Mouse (Mus musculus): ENCODE measurements around the gene Hdgfl2. TPM values are rescaled to one million over a fixed set of nuclear protein-coding genes. Genes with fewer than 3 reads are reported as not detected.

Gene Hdgfl2
- total RNA-seq (2023), result 10 to 100 TPM; 48.3 to 48.7 TPM

GRCm38 (mm10) chr17:56078880-56079795 is at the start of gene Hdgfl2:
Gene Hdgfl2, plus strand, starts transcription at chr17:56079634.

GRCm38 (mm10) chr17:56036176-56036900 is 43.1 kb upstream of the Hdgfl2 start, which contains the start of gene Sh3gl1:
Gene Sh3gl1, minus strand, starts transcription at chr17:56036635.

GRCm38 (mm10) chr17:56040030-56040856 is 39.2 kb upstream of the Hdgfl2 start, which contains the start of gene Chaf1a:
Gene Chaf1a, plus strand, starts transcription at chr17:56040439.

GRCm38 (mm10) chr17:56074827-56075208 is 4.6 kb upstream of the Hdgfl2 start, which contains the start of gene Ubxn6:
Gene Ubxn6, minus strand, starts transcription at chr17:56075028.

GRCm38 (mm10) chr17:56109219-56110051 is 30.0 kb downstream of the Hdgfl2 start, which contains the start of gene Plin4:
Gene Plin4, minus strand, starts transcription at chr17:56109803.

GRCm38 (mm10) chr17:56117251-56117710 is 37.8 kb downstream of the Hdgfl2 start, which contains the start of gene Plin5:
Gene Plin5, minus strand, starts transcription at chr17:56117596.

GRCm38 (mm10) chr17:56121826-56122225 is 42.4 kb downstream of the Hdgfl2 start, which contains the start of gene Lrg1:
Gene Lrg1, minus strand, starts transcription at chr17:56122001.

GRCm38 (mm10) chr17:56139858-56140595 is 60.6 kb downstream of the Hdgfl2 start, which contains the start of gene Sema6b:
Gene Sema6b, minus strand, starts transcription at chr17:56140343.

Other genes starting within 250 kb of the Hdgfl2 start
- gene Zfp119a, start 200.7 kb upstream of the Hdgfl2 start, total RNA-seq (2023), result 1 to 10 TPM; 3.9 to 5.7 TPM
- gene Zfp959, start 187.5 kb upstream of the Hdgfl2 start, total RNA-seq (2023), result 10 to 100 TPM in 1 of 2 experiments, 1 to 10 TPM in 1; 5.7 to 10.1 TPM
- gene Zfp119b, start 130.1 kb upstream of the Hdgfl2 start, total RNA-seq (2023), result 1 to 10 TPM; 3.8 to 4.3 TPM
- gene Ebi3, start 127.0 kb upstream of the Hdgfl2 start, total RNA-seq (2023), result 100 to 1,000 TPM; 104 to 106 TPM
- 10 to 100 TPM; 23.3 to 30.4 TPM for gene Yju2, start 120.5 kb upstream of the Hdgfl2 start, total RNA-seq (2023)
- gene Shd, start 109.2 kb upstream of the Hdgfl2 start, total RNA-seq (2023), result 1 to 10 TPM in 1 of 2 experiments, under 1 TPM in 1; 0.88 to 1.3 TPM
- not detected for gene Fsd1, start 93.1 kb upstream of the Hdgfl2 start, total RNA-seq (2023)
- 1 to 10 TPM in 1 of 2 experiments, under 1 TPM in 1; 0.76 to 1.3 TPM for gene Stap2, start 74.0 kb upstream of the Hdgfl2 start, total RNA-seq (2023)
- gene Mpnd, start 73.9 kb upstream of the Hdgfl2 start, total RNA-seq (2023), result 10 to 100 TPM; 42.0 to 43.1 TPM
- 10 to 100 TPM; 50.9 to 57.1 TPM for gene Sh3gl1, start 43.0 kb upstream of the Hdgfl2 start, total RNA-seq (2023)
- 1 to 10 TPM; 1.6 to 2.1 TPM for gene Chaf1a, start 39.2 kb upstream of the Hdgfl2 start, total RNA-seq (2023)
- gene Ubxn6, start 4.6 kb upstream of the Hdgfl2 start, total RNA-seq (2023), result 10 to 100 TPM; 41.1 to 44.6 TPM
- gene Plin4, start 30.2 kb downstream of the Hdgfl2 start, total RNA-seq (2023), result not detected
- gene Plin5, start 38.0 kb downstream of the Hdgfl2 start, total RNA-seq (2023), result not detected
- 1 to 10 TPM in 1 of 2 experiments, not detected in 1; 3.7 TPM for gene Lrg1, start 42.4 kb downstream of the Hdgfl2 start, total RNA-seq (2023)
- 1 to 10 TPM; 2.7 to 3.7 TPM for gene Sema6b, start 60.7 kb downstream of the Hdgfl2 start, total RNA-seq (2023)
- gene Tnfaip8l1, start 82.8 kb downstream of the Hdgfl2 start, total RNA-seq (2023), result under 1 TPM; 0.33 to 0.39 TPM
- 10 to 100 TPM; 43.5 to 54.0 TPM for gene Mydgf, start 104.3 kb downstream of the Hdgfl2 start, total RNA-seq (2023)
- 10 to 100 TPM; 38.8 to 43.3 TPM for gene Dpp9, start 139.3 kb downstream of the Hdgfl2 start, total RNA-seq (2023)
- 10 to 100 TPM; 17.3 to 18.1 TPM for gene Fem1a, start 177.2 kb downstream of the Hdgfl2 start, total RNA-seq (2023)
- gene Ticam1, start 197.2 kb downstream of the Hdgfl2 start, total RNA-seq (2023), result 10 to 100 TPM; 25.5 to 30.4 TPM
- gene Plin3, start 213.2 kb downstream of the Hdgfl2 start, total RNA-seq (2023), result 10 to 100 TPM; 24.0 to 26.1 TPM
- not detected for gene Arrdc5, start 220.7 kb downstream of the Hdgfl2 start, total RNA-seq (2023)
- gene Uhrf1, start 223.7 kb downstream of the Hdgfl2 start, total RNA-seq (2023), result 1 to 10 TPM; 1.5 to 2.3 TPM
- gene Kdm4b, start 246.4 kb downstream of the Hdgfl2 start, total RNA-seq (2023), result 10 to 100 TPM; 30.1 to 31.2 TPM

All from monocyte, adult 59 days (primary cell).